Mouse (Mus musculus) thymus, adult 2 months (tissue): ENCODE measurements at regions not wholly inside any gene's neighbourhood (a gene's known extent, or its start where the extent isn't known, plus 50 kb on each side); places are given as distances from the start of the nearest gene placed in this dataset.

Experiments
- CTCF ChIP-seq: fragments of 200-500 bp; IDR thresholded peaks from 2 replicates; pipeline ENCODE4 v1.5.1; 2012; ENCODE audit warnings: mild to moderate bottlenecking, control low read depth, low read length, moderate library complexity, borderline replicate concordance; ENCODE audit not compliant: control insufficient read depth, poor library complexity, insufficient read depth; ENCODE audit errors: extremely low read depth
- POLR2A ChIP-seq: fragments of 200-500 bp; IDR thresholded peaks from 2 replicates; pipeline ENCODE4 v1.6.1; 2012; ENCODE audit warnings: mild to moderate bottlenecking, low read length, control low read depth, moderate library complexity; ENCODE audit not compliant: control insufficient read depth, poor library complexity, insufficient read depth; ENCODE audit errors: extremely low read depth

DNA sequence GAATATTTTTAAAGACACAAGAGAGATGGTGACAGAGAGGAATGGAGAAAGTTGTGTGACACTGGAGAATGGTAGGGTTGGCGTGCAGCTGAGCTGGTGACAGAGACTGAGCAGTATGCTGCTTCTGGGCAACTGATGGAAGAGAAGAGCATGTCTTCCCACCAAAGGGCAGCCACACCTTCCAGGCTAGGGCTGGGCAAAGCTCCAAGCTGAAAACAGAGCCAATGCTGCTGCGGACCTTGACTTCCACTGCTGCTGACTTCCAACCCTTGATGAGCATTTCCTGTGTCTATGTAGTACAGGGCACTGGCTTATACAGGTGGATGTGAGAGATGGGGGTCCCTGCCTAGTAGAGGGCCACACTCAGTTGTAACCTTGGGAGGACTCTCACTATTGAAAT lies 418.7 kb downstream of the Pik3r1 start:
- no peak for TF ChIP-seq POLR2A
- TF ChIP-seq CTCF, result no peak
